Mouse (Mus musculus): ENCODE measurements at regions not wholly inside any gene's neighbourhood (a gene's known extent, or its start where the extent isn't known, plus 50 kb on each side); places are given as distances from the start of the nearest gene placed in this dataset.

- TF ChIP-seq POLR2A (IDR thresholded peaks at IDR 0.05; ENCODE audit: extremely low read depth, insufficient read depth, low read length) (no peak), CTCF (IDR thresholded peaks at IDR 0.05; ENCODE audit: low read depth, low read length) (no peak)
Observed at GRCm38 (mm10) chr1:155013784-155014183, 85.7 kb downstream of the Ier5 start.

All from liver, adult 2 months (tissue).